Mouse (Mus musculus): ENCODE data around the gene Hist1h4f.

Hist1h4f gene

DNA sequence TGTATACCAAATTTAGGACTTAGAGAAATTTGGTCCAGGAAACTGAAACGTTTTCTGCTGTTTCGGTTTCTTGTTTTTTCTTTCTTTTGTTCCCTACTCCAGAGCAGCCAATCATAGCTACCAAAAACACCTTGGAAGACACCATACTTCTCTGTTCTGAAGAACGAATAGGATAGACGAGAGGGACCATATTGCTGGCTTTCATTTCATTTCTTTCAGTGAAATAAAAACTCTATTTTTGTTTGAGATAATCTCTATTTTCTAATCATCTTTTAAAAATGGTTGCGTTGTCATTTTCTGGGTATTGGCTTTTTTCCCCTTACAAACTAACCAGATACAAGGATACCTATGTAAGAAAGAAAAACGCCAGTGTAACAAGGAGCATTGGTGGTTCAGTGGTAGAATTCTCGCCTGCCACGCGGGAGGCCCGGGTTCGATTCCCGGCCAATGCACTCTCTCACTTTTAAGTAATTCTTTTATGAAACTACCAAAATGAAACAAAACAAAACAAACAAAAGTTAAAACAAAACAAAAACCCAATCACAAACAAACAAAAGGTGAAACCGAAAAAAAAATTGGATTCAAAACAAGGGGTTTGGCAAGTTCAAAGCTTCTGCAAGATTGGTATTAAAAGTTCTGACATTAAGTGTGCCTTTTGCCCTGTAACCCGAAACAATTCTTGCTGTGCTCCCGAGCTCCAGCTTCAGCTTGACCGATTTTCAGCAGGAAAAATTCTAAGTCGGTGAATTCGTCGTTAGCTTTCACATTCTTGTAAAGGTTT, 34.4 kb downstream of the Hist1h4f start:
- in situ Hi-C loops (cut with MboI): loop anchor here (5.0 to 10.0 kb wide), 2 partner anchors 85 to 1572 kb away; partner anchors contain the start of gene Zfp184

DNA sequence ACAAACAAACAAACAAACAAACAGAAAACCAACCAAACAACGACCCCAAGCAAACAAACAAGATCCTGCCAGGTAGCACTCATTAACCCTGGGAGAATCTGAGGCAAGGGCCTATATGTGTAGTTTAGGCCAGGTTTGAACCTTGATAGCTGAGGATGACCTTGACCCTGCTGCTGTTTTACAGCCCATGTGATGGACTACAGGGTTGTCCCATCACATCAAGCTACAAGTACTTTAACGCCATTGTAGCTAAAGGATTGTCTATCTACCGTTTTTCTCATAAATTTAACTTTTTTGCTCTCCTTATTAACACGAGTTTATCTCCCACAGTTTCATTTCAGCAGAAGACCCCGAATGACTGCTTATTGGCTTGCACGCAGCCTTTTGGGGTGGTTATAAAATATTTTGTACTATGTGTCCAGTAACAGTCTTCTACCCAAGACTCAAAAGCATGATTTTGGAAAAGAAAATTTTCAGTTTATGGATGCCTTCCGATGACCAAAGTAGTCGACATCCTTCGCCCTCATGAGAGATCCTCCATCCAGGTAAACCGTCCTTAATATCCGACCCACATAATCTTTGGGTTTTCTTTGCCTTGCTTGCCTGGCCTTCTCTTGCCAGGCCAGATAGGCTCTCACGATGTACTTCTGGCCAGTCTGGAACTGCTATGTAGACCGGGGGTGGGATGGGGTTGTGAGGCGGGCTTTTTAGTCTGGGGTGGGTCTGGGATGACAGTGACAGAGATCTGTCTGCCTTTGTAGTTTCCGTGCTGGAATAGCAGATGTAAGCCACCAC, 35.4 kb downstream of the Hist1h4f start:
- in situ Hi-C loops (cut with MboI): loop anchor here (5.0 to 10.0 kb wide), 2 partner anchors 84 to 1571 kb away; partner anchors contain the start of gene Zfp184

DNA sequence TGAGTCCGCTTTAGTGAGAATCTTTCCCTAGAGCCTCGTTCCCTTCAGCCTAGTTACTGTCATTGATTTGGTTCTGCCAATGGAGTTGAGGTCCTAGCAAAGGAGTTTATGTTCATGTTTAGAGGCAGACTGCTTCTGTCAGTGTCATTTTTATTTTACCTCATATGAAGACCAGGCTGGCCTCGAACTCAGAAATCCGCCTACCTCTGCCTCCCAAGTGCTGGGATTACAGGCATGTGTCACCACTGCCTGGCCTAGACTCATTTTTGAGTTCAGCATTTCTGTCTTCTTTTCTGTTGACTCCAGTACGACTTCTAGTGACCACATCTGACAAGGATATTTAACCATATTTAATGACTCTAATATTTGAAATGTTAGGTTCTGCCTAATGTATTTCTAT, 36.2 kb downstream of the Hist1h4f start:
- in situ Hi-C loops (cut with MboI): loop anchor here (5.0 to 10.0 kb wide), 2 partner anchors 83 to 1570 kb away; partner anchors contain the start of gene Zfp184

DNA sequence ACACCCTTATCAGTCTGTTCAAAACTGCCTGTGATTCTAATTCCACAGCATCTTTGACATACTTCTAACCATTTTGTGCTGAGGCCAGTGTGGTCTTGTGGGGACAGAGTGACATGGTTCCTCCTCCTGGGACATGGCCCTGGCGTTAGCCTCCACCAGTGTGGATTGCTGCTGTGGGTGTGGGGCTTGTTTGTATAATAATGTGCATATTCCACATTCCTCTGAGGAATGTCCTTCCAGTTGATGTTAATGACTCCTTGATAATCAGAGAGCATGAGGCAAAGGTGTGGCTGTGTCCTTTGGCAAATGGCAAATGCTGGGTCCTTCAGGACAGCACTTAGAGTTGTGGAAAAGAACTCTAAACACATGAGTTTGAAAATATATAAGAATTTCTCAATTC, 37.9 kb downstream of the Hist1h4f start:
- in situ Hi-C loops (cut with MboI): loop anchor here (10.0 kb wide), 1 partner anchor 1569 kb away; the partner anchor contains the start of gene Zfp184

GRCm38 (mm10) chr13:23510127-23510526, 41.3 kb downstream of the Hist1h4f start:
- in situ Hi-C loops (cut with MboI): loop anchor here (10.0 kb wide), 1 partner anchor 1565 kb away; the partner anchor contains the start of gene Zfp184

GRCm38 (mm10) chr13:23506819-23507515, 44.5 kb downstream of the Hist1h4f start:
- in situ Hi-C loops (cut with MboI): no loop called here

DNA sequence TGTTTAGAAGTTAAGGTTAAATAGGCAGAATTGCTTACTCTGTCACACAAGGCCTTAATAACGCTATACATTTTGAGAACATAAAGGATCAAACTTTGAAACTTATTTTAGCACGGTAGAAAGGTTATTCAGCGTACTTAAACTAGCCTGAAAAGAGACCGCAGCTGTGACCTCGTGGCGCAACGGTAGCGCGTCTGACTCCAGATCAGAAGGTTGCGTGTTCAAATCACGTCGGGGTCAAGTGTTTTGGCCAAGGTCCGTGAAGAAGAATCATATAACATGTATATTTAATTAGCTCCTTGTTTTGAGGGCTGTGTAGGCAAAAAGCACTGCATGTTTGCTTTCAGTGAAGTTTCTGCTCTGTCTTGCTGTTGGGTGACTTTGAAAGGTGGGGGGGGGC, 45.1 kb downstream of the Hist1h4f start:
- in situ Hi-C loops (cut with MboI): no loop called here

DNA sequence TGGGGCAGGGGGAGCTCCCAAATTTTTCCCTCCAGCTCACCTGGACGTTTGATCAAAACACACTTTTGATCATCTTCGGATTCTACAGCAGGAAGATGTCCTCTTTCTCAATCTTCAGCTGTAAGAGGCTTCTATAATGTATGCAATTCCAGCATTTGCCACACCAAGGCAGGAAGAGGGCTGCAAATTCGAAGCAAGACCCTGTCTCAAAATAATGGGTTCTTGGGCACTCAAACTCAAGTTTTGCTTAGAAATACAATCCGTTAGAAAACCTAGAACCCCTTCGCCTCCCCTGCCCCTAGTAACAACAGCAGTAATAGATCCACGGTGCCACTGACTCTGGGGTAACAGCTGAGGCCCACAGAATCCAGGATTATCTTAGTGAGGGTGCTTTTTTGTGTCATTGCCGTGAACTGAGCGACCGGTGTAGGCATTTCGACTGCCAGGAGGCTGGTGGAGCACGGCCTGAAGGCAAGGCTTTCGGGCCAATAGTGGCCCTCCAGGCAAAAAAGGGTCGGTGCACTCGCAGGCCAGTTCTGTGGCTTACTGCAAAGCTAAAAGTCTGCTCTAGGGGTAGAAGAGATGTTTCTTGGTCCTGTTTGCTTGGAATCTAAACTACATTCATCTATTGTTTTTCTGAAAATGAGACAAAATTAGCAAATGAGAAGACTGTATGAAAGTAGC, 45.6 kb downstream of the Hist1h4f start:
- in situ Hi-C loops (cut with MboI): no loop called here

- in situ Hi-C loops (cut with MboI): no loop called here
Measured at GRCm38 (mm10) chr13:23503797-23504196, 47.7 kb downstream of the Hist1h4f start.

- in situ Hi-C loops (cut with MboI): no loop called here
Measured at GRCm38 (mm10) chr13:23502916-23503315, 48.5 kb downstream of the Hist1h4f start.

DNA sequence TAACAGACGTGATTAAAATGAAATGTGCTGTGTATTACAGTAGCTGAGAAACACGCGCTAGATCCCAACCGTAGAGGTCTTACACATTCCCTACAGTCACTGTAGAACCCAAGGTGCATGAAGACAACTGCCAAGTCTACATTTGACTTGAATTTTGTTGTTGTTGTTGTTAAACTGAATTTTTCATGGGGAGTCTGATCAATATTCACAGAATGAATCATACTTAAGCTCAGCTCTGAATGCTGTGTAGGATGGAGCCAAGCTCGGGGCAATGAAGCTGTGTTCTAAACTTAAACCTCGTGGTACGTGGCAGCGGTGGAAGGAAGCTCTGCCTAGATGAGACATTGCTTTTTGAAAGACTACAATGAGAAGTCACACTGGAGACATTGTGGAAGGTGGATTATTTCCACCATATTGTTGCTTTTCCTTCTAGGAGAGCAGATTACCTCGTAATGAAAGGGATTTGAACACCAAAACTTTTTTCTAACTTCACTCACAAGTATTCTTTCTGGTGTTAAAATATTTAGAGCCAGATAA, 49.3 kb downstream of the Hist1h4f start:
- in situ Hi-C loops (cut with MboI): no loop called here

- in situ Hi-C loops (cut with MboI): no loop called here
Measured at GRCm38 (mm10) chr13:23501511-23501910, 49.9 kb downstream of the Hist1h4f start.

Data from mature B cell (primary cell).